Mouse (Mus musculus) liver, adult 2 months (tissue): ENCODE measurements at regions not wholly inside any gene's neighbourhood (a gene's known extent, or its start where the extent isn't known, plus 50 kb on each side); places are given as distances from the start of the nearest gene placed in this dataset.
"Not testable (repeated sequence)": the region's sequence is repeated elsewhere in the genome, so short reads cannot be mapped to it uniquely, and the experiment has no call there.

Experiments
- DNase-seq: peaks from one replicate; pipeline ENCODE4 v3.0.0-alpha.2; 2011; ENCODE audit warnings: low read depth, low spot score; ENCODE audit errors: extremely low read depth
- H3K27ac ChIP-seq: fragments of 200-500 bp; replicated peaks from 2 replicates; pipeline ENCODE4 v1.5.1; 2012; ENCODE audit warnings: low read depth, mild to moderate bottlenecking, control low read depth, inconsistent platforms, low read length; ENCODE audit not compliant: insufficient read depth
- H3K27me3 ChIP-seq: fragments of 200-500 bp; 2 replicates; pipeline ENCODE4 v1.6.1; 2012; ENCODE audit warnings: mild to moderate bottlenecking, moderate library complexity, low read length, inconsistent platforms; ENCODE audit not compliant: control insufficient read depth, insufficient read depth
- H3K36me3 ChIP-seq: fragments of 200-500 bp; 2 replicates; pipeline ENCODE4 v1.6.1; 2012; ENCODE audit warnings: low read length, inconsistent platforms; ENCODE audit not compliant: control insufficient read depth, insufficient read depth
- H3K4me1 ChIP-seq: fragments of 200-500 bp; 2 replicates; pipeline ENCODE4 v1.6.1; 2011; ENCODE audit warnings: low read length; ENCODE audit not compliant: control insufficient read depth, insufficient read depth
- H3K4me3 ChIP-seq: fragments of 200-500 bp; 2 replicates; pipeline ENCODE4 v1.5.1; 2011; ENCODE audit warnings: low read depth, mild to moderate bottlenecking, control low read depth, low read length, moderate library complexity; ENCODE audit not compliant: insufficient read depth
- H3K79me2 ChIP-seq: fragments of 200-500 bp; 2 replicates; pipeline ENCODE4 v1.6.1; 2012; ENCODE audit warnings: inconsistent platforms, mild to moderate bottlenecking, low read length, moderate library complexity; ENCODE audit not compliant: control insufficient read depth, insufficient read depth
- H3K9ac ChIP-seq: fragments of 200-500 bp; 2 replicates; pipeline ENCODE4 v1.6.1; 2012; ENCODE audit warnings: low read depth, mild to moderate bottlenecking, control low read depth, inconsistent platforms, low read length
- CTCF ChIP-seq: fragments of 200-500 bp; IDR thresholded peaks from 2 replicates; pipeline ENCODE4 v1.5.1; 2011; ENCODE audit warnings: low read depth, low read length, control low read depth
- POLR2A ChIP-seq: fragments of 200-500 bp; IDR thresholded peaks from 2 replicates; pipeline ENCODE4 v1.6.1; 2011; ENCODE audit warnings: low read length, control low read depth; ENCODE audit not compliant: insufficient read depth; ENCODE audit errors: extremely low read depth
- WGBS: fragments of 180-500 bp; shearing (Covaris S2); methylation state at CpG from one replicate; pipeline ENCODE4 v1.1.7; 2018; 5-methylcytosine and 5-hydroxymethylcytosine counted together

DNA sequence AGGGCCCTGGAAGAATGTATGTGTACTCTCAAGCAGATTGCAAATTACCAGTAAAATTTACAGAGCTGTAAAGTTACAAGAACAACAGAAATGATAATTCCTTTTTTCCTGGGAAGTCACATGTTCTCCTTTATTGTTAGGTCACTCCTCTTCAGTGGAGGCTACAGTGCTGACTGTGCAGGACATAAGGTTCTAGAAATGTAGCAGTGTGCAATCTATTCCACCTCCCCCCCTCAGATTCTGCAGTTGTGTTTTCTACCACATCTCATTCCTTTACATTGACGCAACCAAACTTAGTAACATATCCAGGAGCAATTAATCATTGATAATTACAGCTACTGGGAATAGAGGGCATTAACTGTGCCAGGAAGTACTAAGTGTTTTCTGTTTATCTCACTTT lies 385.3 kb upstream of the Tnc start:
- Histone ChIP-seq H3K9ac (no peak overlapping the region), H3K27ac (no peak overlapping the region), H3K4me3 (no peak overlapping the region), H3K36me3 (no peaks in the 10 kb centered on the region), H3K27me3 (no peaks in the 10 kb centered on the region), H3K4me1 (no peaks in the 10 kb centered on the region), H3K79me2 (no peaks in the 10 kb centered on the region)
- TF ChIP-seq CTCF: no peak
- no peak for TF ChIP-seq POLR2A
- WGBS: 71% methylated on average over 1 of the region's 1 CpGs
- DNase-seq: no peak

GRCm38 (mm10) chr4:64437744-64438594 lies 391.2 kb upstream of the Tnc start:
- Histone ChIP-seq H3K79me2 (no peaks in the 10 kb centered on the region), H3K9ac (no peak overlapping the region), H3K27ac (no peak overlapping the region), H3K27me3 (no peaks in the 10 kb centered on the region), H3K36me3 (no peaks in the 10 kb centered on the region), H3K4me1 (no peaks in the 10 kb centered on the region), H3K4me3 (no peak overlapping the region)
- DNase-seq: no peak
- WGBS: 67% methylated on average over 13 of the region's 13 CpGs
- no peak for TF ChIP-seq CTCF
- TF ChIP-seq POLR2A: no peak

DNA sequence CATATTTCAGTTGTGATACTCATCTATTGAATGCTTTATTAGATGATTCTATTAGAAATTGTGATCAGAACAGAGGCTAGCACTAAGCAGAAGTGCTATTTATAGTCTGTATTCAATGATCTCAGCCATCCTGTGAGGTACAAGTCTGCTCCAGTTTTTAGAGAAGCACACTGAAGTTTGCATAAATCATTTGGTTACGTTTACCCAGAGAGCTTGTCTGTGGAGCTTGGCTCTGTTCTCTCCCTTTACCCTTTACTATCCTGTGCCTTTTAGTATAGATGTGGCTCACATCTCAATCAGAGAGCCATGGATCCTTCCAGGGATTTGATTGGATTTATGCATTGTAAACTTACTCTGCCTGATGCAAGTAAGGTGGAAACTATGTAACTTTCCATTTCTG lies 404.6 kb upstream of the Tnc start:
- Histone ChIP-seq H3K9ac (no peak overlapping the region), H3K27ac (no peak overlapping the region), H3K4me1 (no peaks in the 10 kb centered on the region), H3K36me3 (no peaks in the 10 kb centered on the region), H3K4me3 (no peak overlapping the region), H3K79me2 (no peaks in the 10 kb centered on the region), H3K27me3 (no peaks in the 10 kb centered on the region)
- WGBS: 45% methylated on average over 1 of the region's 1 CpGs
- DNase-seq: no peak
- no peak for TF ChIP-seq POLR2A

DNA sequence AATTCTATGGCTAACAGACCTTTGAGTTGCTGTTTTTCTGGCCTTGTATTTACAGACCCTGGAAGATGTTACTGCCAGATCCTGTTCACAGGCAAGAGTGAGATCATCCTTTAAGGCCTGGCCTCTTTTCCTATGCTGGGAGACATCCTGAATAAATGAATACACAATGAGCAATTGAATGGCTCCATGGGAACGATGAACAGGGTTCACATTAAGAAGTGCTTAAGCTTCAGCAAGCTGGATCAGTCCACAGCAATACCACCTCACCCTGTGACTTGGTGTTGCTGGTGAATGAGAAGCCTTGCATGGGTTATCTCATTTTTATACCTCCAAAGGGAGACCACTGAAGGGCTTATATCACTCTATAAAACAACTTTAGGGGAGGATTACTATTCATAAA lies 405.1 kb upstream of the Tnc start:
- Histone ChIP-seq H3K4me1 (no peaks in the 10 kb centered on the region), H3K79me2 (no peaks in the 10 kb centered on the region), H3K27me3 (no peaks in the 10 kb centered on the region), H3K27ac (no peak overlapping the region), H3K9ac (no peak overlapping the region), H3K4me3 (no peak overlapping the region), H3K36me3 (no peaks in the 10 kb centered on the region)
- WGBS: 70% methylated on average over 1 of the region's 1 CpGs
- no peak for DNase-seq
- TF ChIP-seq POLR2A (no peak), CTCF (no peak)

- DNase-seq: no peak
- no peak overlapping the region for H3K27ac ChIP-seq
- H3K27me3 ChIP-seq: no peaks in the 10 kb centered on the region
- H3K79me2 ChIP-seq: no peaks in the 10 kb centered on the region
- no peaks in the 10 kb centered on the region for H3K36me3 ChIP-seq
- TF ChIP-seq CTCF (0 out of 2 replicates have a peak, but pooled peaks have one; percentile 13), POLR2A (no peak)
- no peak overlapping the region for H3K9ac ChIP-seq
- 95% methylated on average over 1 of the region's 1 CpGs for WGBS
- no peaks in the 10 kb centered on the region for H3K4me1 ChIP-seq
- no peak overlapping the region for H3K4me3 ChIP-seq
These were observed 445.6 kb upstream of the Tnc start for GRCm38 (mm10) chr4:64492260-64492962.

DNA sequence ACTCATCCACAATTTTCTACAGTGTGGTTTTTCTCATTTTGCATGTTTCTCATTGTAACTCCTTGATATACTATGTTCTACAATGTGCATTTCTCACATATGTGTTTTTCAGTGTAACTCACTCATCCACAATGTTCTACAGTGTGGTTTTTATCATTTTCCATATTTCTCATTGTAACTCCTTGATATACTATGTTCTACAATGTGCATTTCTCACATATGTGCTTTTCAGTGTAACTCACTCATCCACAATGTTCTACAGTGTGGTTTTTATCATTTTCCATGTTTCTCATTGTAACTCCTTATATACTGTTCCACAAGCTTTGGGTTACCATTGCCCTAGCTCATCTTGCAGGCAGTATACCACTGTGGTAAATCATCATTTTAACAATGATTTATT lies 450.9 kb upstream of the Tnc start:
- H3K4me1 ChIP-seq, H3K36me3 ChIP-seq, H3K27me3 ChIP-seq, H3K27ac ChIP-seq, H3K79me2 ChIP-seq, H3K9ac ChIP-seq, H3K4me3 ChIP-seq: not testable (repeated sequence)
- peak; percentile 57 for DNase-seq
